Mouse (Mus musculus) hindbrain, postnatal 0 days (tissue): ENCODE data around the gene Cand2. TPM values are rescaled to one million over a fixed set of nuclear protein-coding genes. Genes with fewer than 3 reads are reported as not detected.
"Not testable (repeated sequence)": the region's sequence is repeated elsewhere in the genome, so short reads cannot be mapped to it uniquely, and the experiment has no call there.

ENCODE experiments used
- ATAC-seq: fragments of 200-750 bp; cut with Nextera tagmentation; 2 replicates; pipeline ENCODE4 v1.8.0; 2017; ENCODE audit warnings: mild to moderate bottlenecking, moderate TSS enrichment, moderate library complexity
- DNase-seq: peaks from one replicate; pipeline ENCODE4 v3.0.0-alpha.2; 2015; ENCODE audit warnings: low spot score
- H3K27ac ChIP-seq: fragments of 300-500 bp; sonication (generic); 2 replicates; pipeline ENCODE4 v1.5.1; 2014; ENCODE audit warnings: mild to moderate bottlenecking
- H3K27me3 ChIP-seq: fragments of 300-500 bp; sonication (generic); 2 replicates; pipeline ENCODE4 v1.6.1; 2014; ENCODE audit warnings: low read length, mixed read lengths; ENCODE audit not compliant: insufficient read depth
- H3K36me3 ChIP-seq: fragments of 300-500 bp; sonication (generic); 2 replicates; pipeline ENCODE4 v1.6.1; 2014; ENCODE audit warnings: low read length, mixed read lengths; ENCODE audit not compliant: insufficient read depth
- H3K4me1 ChIP-seq: fragments of 300-500 bp; sonication (generic); 2 replicates; pipeline ENCODE4 v1.6.1; 2014; ENCODE audit warnings: antibody characterized with exemption, low read length, mixed read lengths; ENCODE audit not compliant: insufficient read depth
- H3K4me2 ChIP-seq: fragments of 300-500 bp; sonication (generic); 2 replicates; pipeline ENCODE4 v1.6.1; 2014; ENCODE audit warnings: low read depth, mild to moderate bottlenecking, low read length, moderate library complexity, mixed read lengths
- H3K4me3 ChIP-seq: fragments of 300-500 bp; sonication (generic); 2 replicates; pipeline ENCODE4 v1.5.1; 2014; ENCODE audit warnings: low read length
- H3K9ac ChIP-seq: fragments of 300-500 bp; sonication (generic); replicated peaks from 2 replicates; pipeline ENCODE4 v1.6.1; 2014; ENCODE audit warnings: mild to moderate bottlenecking, low read length, moderate library complexity, mixed read lengths
- H3K9me3 ChIP-seq: fragments of 300-500 bp; sonication (generic); 2 replicates; pipeline ENCODE4 v1.6.1; 2016; ENCODE audit warnings: low read length, mixed read lengths
- CTCF ChIP-seq: IDR thresholded peaks from 2 replicates; pipeline ENCODE4 v1.5.1; 2016; ENCODE audit warnings: antibody characterized with exemption, control low read depth, low read depth
- WGBS: fragments of 180-500 bp; shearing (Covaris S2); extraction: QIAGEN DNeasy Blood & Tissue Kit; methylation state at CpG from one replicate; pipeline ENCODE4 v1.1.7; 2014; 5-methylcytosine and 5-hydroxymethylcytosine counted together
- polyA plus RNA-seq: library from polyadenylated mRNA; unstranded; fragments of >200 nt; fragmentation: Nextera tagmentation; extraction: Ambion mirVana; gene quantifications from 2 replicates; pipeline ENCODE4 v1.2.1, GENCODE M21; 2015
- total RNA-seq: library from RNA; depleted of rRNA; stranded (reverse); fragments of >200 nt; gene quantifications from 2 replicates; pipeline ENCODE4 v1.2.3, GENCODE M21; 2014

The Cand2 gene
- total and polyA plus RNA-seq, 2 experiments from 2014 or later, result 4.5 to 12.5 TPM

DNA sequence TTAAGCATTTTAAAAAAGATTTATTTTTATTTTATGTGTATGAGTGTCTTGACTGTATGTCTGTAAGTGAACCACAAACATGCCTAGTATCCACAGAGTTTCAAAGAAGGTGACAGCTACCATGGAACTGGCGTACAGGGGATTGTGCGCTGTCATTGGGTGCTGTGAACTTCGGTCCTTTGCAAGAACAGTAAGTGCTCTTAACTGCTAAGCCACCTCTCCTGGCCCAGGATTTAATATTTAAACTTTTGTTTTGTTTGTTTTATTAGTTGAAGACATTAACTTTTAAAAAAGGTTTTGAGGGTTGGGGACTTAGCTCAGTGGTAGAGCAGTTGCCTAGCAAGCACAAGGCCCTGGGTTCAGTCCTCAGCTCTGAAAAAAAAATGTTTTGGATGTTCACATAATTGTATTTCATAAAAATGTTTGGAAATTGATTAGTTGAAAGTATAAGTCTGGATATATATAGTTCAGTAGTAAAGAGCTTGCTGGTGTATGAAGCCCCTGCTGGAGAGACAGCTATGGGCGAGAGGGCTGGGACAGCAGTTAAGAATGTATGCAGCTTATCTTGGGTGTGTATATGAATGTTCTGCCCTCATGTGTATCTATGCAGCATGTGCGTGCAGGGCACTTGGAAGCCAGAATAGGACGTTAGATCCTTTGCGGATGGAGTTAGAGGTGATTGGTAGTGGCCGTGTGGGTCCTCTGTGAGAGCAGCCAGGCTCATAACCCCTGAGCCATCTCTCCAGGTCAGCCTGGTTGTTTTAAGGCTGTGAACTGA is 47.1 kb downstream of the Cand2 start:
- Histone ChIP-seq H3K36me3 (no peaks in the 10 kb centered on the region), H3K27me3 (no peaks in the 10 kb centered on the region), H3K9me3 (no peaks in the 10 kb centered on the region), H3K4me3 (no peak overlapping the region), H3K9ac (no peak overlapping the region), H3K27ac (no peak overlapping the region), H3K4me1 (no peaks in the 10 kb centered on the region), H3K4me2 (no peak overlapping the region)
- ATAC-seq (no peak), DNase-seq (no peak)
- TF ChIP-seq CTCF, result no peak
- 85% methylated on average over 8 of the region's 8 CpGs for WGBS

DNA sequence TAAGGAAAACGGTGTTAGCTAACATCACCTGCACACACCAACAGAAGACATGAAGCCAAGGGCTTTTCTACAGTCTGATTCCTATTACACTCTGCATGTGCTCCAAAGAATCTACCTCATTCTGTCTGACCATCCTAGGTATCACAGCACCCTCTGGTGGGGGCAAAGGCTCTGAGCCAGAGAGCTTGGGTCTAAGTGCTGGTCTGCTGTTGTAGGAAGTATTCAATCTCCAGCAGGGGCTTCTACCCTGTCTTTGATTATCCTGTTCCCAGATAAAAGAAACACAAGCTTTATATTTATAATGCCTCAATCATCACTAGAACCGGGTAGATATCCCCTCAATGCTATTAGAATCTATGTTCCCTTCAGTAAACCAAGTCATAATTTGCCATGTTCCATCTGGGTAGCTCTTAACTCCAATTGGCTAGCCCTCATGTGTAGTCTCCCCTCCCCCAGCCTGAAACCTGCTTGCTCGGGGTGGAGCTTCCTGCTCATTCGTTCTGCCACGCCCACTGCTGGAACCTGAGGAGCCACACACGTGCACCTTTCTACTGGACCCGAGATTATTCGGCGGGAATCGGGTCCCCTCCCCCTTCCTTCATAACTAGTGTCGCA is 49.6 kb downstream of the Cand2 start:
- not testable (repeated sequence) for H3K27ac ChIP-seq, H3K36me3 ChIP-seq, H3K4me3 ChIP-seq, H3K27me3 ChIP-seq, H3K9me3 ChIP-seq, H3K9ac ChIP-seq, H3K4me1 ChIP-seq
- DNase-seq, result peak; percentile 73
- TF ChIP-seq CTCF, result peak; percentile 70
- WGBS, result 2% methylated on average over 4 of the region's 11 CpGs
- H3K4me2 ChIP-seq, result peak overlapping the region; percentile 37
- ATAC-seq, result peak; percentile 94

DNA sequence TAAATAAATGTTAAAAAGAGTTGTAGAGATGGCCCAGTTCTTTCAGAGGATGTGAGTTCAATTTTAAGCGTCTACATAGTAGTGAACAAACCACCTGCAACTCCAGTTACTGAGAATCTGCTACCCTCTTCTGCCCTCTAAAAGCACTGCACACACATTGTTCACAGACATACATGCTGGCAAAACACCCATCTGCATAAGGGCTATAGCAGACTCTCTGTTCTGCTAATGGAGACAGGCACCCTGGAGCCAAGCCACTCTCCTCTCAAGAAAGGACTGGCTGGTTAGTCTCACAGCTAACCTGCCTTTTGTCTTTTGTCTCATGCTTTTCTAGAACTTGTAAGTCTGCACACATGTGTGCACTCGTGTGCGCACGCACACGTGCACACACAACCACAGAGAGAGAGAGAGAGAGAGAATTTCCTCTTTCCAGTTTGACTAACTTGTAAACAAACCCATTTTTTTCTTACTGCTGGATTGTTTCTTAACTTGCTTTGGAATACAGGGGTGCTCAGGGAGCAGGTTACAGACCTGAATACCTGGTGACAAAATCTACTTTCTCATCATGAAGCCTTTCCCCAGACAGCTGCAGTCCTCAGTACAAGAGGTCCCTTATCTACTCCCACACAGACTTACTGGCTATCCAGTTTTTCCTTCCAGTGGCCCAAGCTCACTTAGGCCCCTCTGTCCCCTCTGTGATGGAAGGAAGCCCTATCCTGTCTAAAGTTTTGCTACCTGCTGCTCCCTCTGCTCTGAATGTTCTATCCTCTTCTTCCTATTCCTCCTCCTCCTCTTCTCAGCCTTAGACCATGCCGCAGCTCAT is 56.7 kb downstream of the Cand2 start:
- no peak for TF ChIP-seq CTCF
- Histone ChIP-seq H3K4me3 (no peak overlapping the region), H3K4me2 (no peak overlapping the region), H3K9me3 (no peaks in the 10 kb centered on the region), H3K27ac (no peak overlapping the region), H3K36me3 (no peaks in the 10 kb centered on the region), H3K27me3 (no peaks in the 10 kb centered on the region), H3K4me1 (no peaks in the 10 kb centered on the region), H3K9ac (no peak overlapping the region)
- no peak for ATAC-seq
- WGBS, result 89% methylated on average over 6 of the region's 6 CpGs
- no peak for DNase-seq

DNA sequence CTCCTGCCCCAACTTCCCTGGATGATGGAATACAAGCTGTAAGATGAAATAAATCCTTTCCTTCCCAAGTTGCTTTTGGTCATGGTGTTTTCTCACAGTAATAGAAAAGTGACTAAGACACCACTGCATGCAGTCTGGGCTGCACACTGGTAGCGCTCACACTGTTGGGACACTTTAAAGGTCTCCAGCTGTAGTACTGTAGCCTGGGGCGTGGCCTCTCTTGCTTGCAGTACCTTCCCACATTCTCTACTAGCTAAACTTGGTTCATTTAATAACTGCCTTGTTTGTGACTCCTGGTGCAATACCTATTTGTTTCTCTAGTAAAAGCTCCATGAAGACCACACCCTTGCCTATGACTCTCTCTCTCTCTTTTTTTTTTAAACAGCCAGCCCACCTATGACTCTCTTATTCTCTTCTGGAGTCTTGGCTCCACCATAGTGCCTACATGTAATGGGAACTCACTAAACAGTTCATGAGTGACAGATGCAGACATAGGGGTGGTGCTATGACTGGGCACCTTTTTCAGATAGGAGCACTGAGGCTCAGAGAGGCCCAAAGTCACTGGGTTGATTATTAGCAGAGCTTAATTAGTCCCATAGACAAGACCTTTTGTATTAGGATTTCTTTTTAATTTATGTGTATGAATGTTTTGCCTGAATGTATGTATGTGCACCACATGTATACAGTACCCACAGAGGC is 58.0 kb downstream of the Cand2 start:
- TF ChIP-seq CTCF, result no peak
- Histone ChIP-seq H3K4me2 (no peak overlapping the region), H3K9me3 (no peaks in the 10 kb centered on the region), H3K4me1 (no peaks in the 10 kb centered on the region), H3K27ac (no peak overlapping the region), H3K36me3 (no peaks in the 10 kb centered on the region), H3K9ac (no peak overlapping the region), H3K4me3 (no peak overlapping the region), H3K27me3 (no peaks in the 10 kb centered on the region)
- ATAC-seq (no peak), DNase-seq (no peak)
- 93% methylated on average over 2 of the region's 2 CpGs for WGBS

DNA sequence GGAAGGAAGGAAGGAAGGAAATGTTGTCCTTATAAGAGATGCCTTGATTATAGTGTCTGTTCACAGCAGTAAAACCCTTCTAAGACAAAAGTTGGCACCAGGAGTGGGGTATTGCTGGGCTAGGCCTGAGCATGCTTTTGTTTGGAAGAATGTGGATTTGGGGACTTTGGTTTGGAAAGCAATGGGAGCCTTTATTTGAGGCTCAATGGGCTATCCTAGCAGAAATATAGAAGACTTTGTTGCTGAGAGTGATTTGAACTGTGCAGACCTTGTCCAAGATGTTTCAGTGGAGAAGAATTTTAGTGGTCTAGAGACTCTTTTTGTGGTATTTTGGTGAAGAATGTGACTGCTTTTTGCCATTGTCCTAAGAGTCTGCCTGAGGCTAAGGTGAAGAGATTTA is 59.5 kb downstream of the Cand2 start:
- ATAC-seq (no peak), DNase-seq (no peak)
- Histone ChIP-seq H3K27me3 (no peaks in the 10 kb centered on the region), H3K27ac (no peak overlapping the region), H3K4me3 (no peak overlapping the region), H3K4me2 (no peak overlapping the region), H3K9ac (no peak overlapping the region), H3K9me3 (no peaks in the 10 kb centered on the region), H3K4me1 (no peaks in the 10 kb centered on the region), H3K36me3 (no peaks in the 10 kb centered on the region)
- no peak for TF ChIP-seq CTCF

DNA sequence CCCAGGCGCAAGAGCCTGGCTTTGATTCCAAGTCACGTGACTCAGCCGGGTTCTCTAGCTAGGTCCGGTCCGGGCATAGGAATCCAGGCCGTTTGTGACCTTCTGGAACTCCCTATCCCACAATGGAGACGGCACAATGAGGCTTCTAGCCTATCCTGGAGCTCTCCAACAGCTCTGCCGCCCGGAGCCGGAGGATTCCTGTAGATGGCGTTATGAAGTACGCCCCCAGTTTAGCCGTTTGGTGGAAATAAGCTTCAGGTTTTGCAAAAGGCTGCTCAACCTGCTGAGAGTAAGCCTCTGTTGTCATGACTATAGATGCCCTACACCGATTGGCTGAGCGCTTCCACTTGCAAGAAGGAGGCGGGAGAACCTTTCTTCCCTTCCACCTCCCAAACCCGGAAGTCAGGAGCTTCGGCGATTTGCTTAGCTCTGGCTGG is 63.8 kb downstream of the Cand2 start, which contains the start of gene Efcab12:
Gene Efcab12, minus strand, starts transcription at position 252 of the 437 bp plus-strand sequence.
- peak within 1 kb of the TSS; percentile 55 for H3K4me2 ChIP-seq
- WGBS, result under 1% methylated on average over 19 of the region's 19 CpGs
- TF ChIP-seq CTCF, result peak; percentile 41
- DNase-seq, result peak; percentile 88
- H3K9me3 ChIP-seq, result no peaks in the 10 kb centered on the region
- peak within 1 kb of the TSS; percentile 1; the same call in 1 of the 2 replicates for H3K9ac ChIP-seq
- peak; percentile 94 for ATAC-seq
- H3K4me1 ChIP-seq, result no peaks in the 10 kb centered on the region
- H3K27me3 ChIP-seq, result no peaks in the 10 kb centered on the region
- peak within 1 kb of the TSS; percentile 2; the same call in 1 of the 2 replicates for H3K27ac ChIP-seq
- peak within 1 kb of the TSS; percentile 33 for H3K4me3 ChIP-seq
- no peaks in the 10 kb centered on the region for H3K36me3 ChIP-seq
